Mouse (Mus musculus) cerebellum, postnatal 4 days (tissue): ENCODE data around the gene Gm36079.
"Not testable (repeated sequence)": the region's sequence is repeated elsewhere in the genome, so short reads cannot be mapped to it uniquely, and the experiment has no call there.

Experiments used
- DNase-seq, 2 experiments: peaks; one replicate each; pipeline ENCODE4 v3.0.0; 2022; ENCODE audit warnings: low spot score in 2 of 2, mixed read lengths in 1 of 2

Gene Gm36079

DNA sequence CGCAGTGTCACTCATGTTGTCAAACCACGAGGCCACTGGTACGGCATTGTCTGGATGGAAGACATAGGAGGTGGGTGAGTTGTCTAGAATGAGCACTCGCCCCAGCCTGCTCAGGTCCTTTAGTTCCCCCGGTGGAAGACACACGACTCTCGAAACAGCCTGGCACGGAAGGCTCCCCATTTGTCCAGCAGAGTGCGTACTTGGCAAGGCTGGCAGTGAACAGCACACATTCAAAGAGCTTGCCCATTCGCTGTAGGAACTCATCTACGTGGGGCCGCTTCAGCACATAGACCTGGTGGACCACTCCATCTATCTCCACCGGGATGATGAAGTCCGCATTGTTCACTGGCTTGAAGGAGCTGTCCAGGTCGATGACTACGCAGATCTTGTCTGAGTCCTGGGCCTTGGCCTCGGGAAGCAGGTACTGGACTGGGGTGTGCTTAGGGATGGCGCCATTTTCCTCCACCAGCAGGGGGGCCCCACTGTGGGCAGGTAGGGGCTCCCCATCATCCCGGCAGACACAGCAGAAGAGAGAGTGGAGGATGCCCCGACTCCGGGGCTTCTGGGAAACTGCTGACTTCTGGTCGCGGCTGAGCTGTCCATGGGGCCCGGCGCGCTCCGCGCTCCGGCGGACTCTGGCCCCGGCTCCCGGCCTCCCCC lies 11.3 kb downstream of the Gm36079 start:
- not testable (repeated sequence) for DNase-seq

DNA sequence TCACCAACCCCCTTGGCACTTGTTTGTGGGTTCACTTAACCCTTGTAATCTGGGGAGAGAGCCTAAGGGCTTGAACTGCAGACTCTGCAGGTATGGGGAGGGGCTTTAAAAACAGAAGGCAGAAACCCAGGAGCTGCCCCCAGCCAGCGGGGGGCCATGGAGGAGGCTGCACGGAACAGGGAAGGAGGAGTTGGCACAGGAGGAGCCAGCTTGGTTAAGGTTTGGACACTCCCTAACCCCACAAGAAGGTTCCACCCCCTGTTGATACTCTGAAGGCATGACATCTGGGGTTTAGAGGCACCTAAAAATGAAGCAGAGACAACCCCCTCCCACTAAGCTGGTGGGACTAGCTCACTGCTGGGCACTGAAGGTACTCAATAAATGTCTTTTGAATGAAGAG lies 12.8 kb downstream of the Gm36079 start:
- DNase-seq, result not testable (repeated sequence)

DNA sequence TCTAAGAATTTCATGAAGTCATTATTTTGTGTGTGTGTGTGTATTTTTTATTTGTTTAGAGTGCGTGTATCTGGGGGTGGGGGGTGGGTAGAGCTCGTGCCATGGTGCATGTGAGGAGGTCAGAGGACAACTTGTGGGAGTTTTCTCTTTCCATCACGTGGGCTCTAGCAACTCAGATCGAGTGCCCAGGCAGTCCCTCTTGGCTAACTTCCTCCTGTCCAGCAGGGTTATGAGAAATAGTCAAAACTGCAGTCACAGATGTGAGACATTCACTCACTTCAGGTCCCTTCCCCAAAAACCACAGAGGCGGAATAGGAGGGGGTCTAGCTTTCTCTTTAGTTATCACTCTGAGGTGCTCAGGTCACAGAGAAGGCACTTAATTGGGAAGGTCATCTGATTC lies 13.3 kb downstream of the Gm36079 start:
- not testable (repeated sequence) for DNase-seq

DNA sequence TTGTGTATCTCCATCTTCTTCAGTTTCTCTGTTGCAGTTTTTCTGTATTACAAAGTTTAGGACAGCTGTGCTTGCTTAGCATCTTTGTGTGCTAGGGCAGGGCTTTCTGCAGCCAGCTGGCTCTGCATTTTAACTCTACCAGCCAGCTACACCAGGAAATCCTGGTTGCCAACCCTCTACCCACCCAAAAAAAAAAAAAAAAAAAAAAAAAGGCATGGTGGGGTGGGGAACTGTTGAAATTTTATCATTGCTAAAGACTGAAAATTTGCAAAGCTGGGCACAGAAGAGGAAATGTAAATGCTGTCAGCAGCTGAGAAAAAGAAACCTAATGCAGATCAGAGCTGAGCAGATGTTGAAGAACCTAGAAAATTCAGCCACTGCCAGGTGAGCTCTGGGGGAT lies 16.7 kb downstream of the Gm36079 start:
- not testable (repeated sequence) for DNase-seq

DNA sequence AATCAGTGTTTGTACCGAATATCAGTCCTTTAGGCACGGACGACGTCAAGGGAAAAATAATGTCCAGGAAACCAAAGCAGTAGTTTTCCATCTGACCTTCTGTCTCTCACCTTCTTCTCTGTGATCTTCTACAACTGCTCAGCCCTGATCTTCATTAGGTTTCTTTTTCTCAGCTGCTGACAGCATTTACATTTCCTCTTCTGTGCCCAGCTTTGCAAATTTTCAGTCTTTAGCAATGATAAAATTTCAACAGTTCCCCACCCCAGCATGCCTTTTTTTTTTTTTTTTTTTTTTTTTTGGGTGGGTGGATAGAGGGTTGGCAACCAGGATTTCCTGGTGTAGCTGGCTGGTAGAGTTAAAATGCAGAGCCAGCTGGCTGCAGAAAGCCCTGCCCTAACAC lies 27.6 kb downstream of the Gm36079 start:
- DNase-seq, result not testable (repeated sequence)

DNA sequence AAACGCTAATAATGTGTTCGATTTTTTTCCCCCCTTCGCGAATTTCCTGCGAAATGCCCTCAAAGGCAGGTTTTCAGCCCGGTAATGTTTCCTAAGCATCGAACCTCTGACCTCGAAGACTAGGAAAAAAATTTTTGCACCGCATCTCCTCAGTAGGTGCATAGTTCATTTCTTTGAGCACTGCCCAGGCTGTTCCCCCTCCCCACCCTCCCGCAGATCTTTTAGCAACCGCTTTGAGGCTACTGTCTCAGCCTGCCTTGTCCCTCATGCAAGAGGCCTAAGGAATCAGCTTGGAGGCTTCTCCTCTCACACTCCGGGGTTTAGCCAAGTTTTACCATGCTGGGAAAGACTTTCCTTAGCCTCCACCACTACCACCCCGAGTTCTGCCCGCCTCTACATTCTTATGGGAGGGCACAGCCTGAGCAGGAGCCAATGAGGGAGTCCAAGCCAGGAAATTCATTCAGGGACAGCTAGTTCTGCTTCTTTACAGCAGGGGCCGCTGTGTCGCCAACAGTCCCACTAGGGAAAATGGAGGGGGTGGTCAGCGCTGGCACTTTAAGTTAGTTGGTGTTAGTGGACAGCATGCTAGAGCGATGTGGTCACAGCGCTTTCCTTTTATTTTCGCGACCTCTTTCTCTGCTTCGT lies 28.2 kb downstream of the Gm36079 start:
- DNase-seq, result not testable (repeated sequence)

DNA sequence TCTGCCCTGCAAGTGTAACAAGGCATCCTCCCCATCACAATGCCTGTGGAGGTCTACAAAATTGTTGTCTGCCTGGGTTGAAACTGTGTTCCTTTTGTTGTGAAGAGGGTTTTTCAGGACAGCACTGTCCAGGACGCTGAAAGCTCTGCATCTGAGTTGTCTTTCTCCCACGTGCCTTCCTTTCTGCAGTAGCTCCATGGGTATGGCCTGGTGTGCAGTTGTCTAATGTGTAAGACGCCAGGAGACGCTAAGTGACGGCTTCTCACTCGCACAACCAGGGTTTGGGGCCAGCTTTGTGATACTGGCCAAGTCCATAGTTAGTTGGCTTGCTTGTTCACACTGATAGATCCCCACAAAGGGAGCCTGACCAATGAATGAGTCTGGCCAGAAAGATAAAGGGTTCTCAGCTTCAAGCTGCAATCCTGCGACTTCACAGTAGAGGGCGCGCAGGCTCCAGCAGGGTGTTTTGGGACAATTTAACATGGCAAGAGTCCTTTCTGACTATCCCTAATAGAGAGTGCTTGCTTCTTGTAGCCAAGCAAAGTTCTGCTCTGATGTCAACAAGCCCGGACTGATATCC lies 34.8 kb downstream of the Gm36079 start:
- DNase-seq, result not testable (repeated sequence)

DNA sequence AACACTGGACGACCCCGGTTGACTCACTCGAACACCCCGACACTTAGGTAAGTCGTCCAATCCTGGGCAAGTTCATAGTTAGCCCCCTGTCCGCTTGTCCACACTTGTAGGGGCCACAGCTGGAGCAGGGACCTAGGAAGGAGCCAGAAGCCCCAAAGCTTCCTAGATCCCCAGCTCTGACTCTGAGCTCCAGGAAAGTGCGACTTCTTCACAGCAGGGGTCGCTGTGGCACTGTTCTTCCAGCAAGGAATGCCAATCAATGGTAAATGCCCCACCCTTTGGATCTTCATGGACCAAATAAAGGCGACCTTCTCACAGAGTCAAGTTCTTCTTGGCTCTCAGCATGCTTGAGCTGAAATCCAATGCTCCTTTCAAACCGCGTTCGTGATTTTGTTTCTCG lies 35.5 kb downstream of the Gm36079 start:
- DNase-seq, result not testable (repeated sequence)
